Mouse (Mus musculus): ENCODE results near the gene Neurod6.
A peak's percentile ranks its signal among the peaks of the same experiment; 100 is the strongest.
"Not testable (repeated sequence)": the region's sequence is repeated elsewhere in the genome, so short reads cannot be mapped to it uniquely, and the experiment has no call there.

The Neurod6 gene

DNA sequence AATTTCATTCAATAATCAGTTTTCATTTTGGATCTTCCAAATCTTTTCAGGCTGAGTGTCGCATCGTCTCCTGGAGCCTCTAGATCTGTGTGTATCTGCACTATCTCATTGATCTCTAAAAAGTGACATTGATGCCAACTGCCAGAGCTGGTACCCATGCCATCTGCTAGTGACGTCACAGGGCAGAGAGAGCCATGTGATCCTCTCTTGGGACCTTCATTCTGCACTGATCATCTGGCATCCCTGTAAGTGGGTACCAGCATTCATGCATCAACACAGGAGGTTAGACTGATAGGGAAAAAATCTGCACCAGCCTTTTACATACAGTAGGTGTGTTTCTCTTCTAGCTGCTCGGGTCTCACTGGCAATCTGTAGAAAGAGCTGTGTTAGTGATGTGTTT, at the start of gene Neurod6:
Neurod6 (minus strand) TSS at position 290 of the 400 bp plus-strand sequence.
- no peak for DNase-seq (ENCODE audit: low spot score in 2 of 2)

DNA sequence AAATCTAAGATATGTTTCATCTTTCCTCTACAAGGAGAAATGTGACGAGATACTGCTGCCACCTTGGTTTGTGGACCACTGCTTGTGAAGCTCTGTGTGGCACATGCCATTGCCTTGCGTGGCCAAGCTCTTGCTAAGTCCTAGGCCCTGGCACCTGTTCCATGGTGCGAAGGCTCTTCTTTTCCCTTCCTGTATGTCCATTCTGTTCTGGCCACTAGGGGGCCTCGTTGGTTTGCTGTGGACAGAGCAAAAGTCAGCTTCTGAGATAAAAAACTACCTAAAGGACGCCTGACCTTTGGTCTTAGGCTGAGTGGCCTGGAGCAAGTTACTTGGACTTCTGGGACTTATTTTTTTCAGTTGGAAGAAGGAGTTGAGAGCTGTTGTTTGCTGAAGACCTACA, 36.1 kb upstream of the Neurod6 start:
- DNase-seq (ENCODE audit: low spot score in 2 of 2) = peak; percentile 33 to 57

DNA sequence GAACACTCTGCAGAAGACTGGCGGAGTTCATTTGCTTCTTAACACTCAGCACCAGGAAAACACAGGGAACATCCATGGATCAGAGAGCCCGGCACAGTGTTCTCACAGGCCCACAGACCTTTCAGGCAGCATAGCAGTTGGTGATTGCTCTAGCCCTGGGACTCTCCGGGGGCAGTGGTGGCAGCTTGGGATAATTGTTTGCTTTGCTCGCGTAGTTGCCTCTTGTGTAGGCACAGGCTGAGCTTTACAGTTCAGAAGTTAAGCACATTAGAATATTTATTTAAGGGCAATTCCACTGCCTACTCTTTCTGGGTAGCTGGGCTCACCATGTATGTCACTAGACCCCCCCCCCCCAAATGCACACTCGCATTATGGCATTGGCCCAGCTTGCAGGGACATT, 34.4 kb upstream of the Neurod6 start:
- DNase-seq (ENCODE audit: low spot score in 2 of 2) = no peak

DNA sequence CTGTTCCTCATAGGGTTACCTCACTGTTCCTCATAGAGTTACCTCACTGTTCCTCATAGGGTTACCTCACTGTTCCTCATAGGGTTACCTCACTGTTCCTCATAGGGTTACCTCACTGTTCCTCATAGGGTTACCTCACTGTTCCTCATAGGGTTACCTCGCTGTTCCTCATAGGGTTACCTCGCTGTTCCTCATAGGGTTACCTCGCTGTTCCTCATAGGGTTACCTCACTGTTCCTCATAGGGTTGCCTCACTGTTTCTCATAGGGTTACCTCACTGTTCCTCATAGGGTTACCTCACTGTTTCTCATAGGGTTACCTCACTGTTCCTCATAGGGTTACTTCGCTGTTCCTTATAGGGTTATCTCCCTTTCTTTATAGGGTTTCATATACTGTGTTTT, 29.9 kb upstream of the Neurod6 start:
- not testable (repeated sequence) for DNase-seq (ENCODE audit: low spot score in 2 of 2)

DNA sequence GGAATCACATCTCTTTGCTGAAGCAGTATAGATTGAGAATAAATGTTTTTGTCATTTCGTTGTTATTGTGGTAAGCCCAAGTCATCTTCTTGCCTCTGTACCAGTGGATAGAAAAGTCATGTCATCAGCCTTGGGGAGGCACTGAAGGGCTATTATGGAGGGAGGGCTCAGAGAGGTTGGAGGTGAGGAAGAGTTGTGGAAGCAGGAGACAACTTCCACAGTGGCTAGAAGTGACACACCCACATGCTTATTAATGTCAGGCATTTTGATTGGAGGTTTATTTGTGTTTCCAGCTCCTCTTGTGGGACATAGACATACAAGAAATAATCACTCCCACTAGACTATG, 23.7 kb upstream of the Neurod6 start:
- no peak for DNase-seq (ENCODE audit: low spot score in 2 of 2)

DNA sequence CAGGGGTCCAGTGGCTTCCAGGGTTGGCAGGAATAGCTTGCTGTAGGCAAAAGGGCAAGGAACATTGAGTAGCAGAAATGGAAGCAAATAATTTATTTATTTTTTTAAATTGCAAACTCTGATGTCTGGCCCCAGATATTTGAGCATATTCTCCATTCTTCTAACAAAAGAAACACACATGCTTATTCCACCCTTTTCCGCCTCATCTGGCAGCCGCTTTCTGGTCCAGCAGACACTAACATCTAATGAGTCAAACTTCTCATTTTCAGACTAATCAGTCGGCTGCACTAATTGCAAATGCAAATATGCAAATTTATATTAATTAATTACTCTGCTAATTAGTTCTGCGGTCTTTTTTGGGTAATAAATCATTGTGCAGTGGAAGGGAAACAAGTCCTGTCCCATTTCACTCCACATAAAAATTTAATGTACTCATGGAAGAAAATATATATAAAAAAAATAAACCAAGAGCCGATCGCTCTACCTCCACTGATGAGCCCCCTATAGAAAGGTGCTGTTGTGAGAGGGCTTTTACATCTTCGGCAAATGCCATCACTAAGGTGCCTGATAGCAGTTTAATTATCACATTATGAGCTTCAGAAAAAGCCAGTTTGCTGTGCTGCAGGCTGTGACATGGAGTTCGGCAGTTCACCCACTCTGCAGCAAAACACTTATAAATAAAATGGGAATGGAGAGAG, 23.1 kb upstream of the Neurod6 start:
- DNase-seq (ENCODE audit: low spot score in 2 of 2) = no peak

DNA sequence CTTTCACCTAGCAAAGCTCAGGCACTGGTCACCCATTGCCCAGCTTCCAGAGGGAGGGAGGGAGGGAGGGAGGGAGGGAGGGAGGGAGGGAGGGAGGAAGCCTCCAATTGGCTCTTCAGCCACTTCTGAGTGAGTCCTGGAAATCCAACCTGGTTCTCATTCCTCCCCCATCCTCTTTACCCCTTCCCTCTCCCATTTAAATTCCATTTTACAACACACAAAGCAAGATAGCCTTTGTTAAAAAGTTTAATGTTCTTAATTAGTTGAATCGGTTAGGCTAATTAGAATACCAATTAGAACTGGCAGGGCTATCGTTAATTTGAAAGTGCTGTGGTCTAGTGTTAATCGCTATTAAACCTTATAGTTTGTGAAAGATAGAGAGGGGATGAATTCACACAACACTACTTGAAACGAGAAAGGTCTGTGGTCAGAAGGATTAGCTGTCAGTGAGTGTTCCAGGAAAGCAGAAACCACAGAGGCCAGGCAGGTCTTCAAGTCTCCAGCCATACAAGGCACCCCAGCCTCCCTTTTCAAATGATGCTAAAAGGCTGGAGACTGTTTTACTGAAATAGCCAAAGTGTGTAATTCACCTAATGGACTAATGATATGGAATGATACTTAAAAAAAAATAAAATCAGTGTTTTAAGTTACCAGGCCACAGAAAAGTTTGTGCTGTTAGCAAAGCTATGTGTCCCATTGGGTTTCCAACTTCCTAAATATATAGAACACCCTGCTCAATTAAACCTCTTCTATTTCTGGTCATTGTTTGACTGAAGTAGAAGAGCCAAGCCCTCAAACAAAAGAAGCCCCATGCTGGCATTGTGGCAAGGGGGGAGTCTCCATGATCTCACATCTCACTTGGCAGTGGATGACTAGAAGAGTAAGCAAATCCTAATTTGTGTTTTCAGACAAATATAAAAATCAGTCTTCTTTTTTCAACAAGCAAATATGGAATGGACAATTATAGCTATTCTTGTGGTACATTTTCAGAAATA, 19.6 kb upstream of the Neurod6 start:
- DNase-seq (ENCODE audit: low spot score in 2 of 2) = no peak

DNA sequence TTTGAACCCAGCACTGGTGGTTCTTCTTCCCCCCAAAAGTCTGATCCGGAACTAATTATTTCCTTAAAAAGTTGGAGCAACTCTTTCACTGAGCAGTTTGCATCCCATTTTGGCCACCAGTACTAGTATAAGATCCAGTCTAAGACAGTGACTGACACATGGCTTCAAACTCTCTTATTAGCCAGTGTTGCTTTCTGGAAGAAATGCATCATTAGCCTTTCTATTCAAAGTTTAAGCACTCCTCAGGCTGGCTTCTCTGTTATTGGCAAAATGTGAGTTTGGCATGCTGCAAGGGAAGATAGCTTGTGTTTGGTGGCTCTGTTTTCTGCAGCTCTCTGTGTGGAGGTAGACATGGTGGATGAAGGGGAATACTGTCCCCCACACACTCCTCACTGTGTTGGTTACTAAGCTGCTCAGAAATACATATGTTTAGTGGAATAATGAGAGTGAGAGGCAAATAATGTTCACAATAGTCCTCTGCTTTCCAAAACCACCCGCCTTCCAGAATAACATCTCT, 9.0 kb upstream of the Neurod6 start:
- DNase-seq (ENCODE audit: low spot score in 2 of 2) = no peak

DNA sequence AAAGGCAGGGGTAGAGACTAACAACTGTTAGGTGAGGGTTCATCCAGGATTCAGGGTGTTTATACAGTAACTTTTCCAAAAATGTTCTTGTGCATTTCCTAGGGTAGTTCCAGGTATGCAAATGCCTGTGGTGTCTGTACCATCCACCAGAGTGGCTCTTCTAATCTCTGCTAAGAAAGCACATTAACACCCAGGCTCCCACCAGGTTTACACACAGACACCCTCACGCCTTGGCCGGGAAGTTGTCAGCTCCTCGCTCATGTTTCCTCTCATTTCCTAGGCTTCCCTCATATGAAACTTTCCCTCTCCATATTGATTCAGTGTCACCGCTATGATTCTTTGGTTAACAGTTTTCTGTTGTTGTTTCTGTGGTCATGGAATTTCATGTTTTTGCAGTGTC, 2.4 kb upstream of the Neurod6 start:
- no peak for DNase-seq (ENCODE audit: low spot score in 2 of 2)

DNA sequence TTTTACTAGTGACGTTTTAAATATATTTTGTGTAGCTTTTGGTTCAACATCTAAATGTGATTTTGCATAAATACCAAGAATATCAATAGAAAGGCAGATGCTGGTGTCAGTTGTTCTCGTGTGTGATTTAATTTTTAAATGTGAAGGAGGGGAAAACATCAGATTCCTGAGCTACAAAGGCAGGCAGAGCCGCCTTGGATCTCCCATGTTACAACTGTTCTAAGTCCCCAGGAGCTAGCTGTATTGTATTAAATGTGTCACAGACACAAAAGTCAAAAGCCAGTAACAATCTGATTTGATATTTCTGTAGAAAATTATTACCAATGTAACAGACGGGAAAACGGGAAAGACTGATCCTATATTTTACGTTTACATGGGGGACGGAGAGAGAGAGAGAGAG, 1.8 kb upstream of the Neurod6 start:
- no peak for DNase-seq (ENCODE audit: low spot score in 2 of 2)

DNA sequence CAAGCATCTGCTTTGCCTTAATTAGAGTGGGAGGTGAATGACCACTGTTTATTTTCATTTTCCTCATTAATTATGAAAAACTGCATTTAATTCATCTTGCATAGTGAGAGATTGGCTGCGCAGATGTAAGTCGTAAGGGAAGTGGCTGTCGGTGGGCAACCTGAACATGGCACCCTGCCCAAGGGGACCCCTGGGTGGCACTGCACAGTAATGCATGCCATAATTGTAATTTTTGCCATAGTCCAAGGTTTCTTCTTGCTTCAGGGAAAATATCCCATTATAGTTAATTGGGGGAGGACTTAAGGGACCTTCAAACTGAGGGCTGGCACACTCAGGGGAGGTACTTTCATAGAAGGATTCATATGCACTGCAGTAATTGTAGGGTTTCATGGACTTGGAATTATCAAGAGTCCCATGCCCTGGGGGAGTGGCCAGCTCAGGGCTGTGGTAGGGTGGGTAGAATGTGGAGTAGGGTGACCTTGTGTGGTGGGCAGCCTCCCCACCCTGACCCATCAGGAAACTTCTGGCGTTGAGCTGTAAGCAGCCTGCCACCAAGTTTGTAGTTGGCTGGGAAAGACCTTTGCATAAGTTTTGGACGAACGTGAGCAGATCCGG, 2.4 kb downstream of the Neurod6 start:
- DNase-seq (ENCODE audit: low spot score in 2 of 2) = no peak

DNA sequence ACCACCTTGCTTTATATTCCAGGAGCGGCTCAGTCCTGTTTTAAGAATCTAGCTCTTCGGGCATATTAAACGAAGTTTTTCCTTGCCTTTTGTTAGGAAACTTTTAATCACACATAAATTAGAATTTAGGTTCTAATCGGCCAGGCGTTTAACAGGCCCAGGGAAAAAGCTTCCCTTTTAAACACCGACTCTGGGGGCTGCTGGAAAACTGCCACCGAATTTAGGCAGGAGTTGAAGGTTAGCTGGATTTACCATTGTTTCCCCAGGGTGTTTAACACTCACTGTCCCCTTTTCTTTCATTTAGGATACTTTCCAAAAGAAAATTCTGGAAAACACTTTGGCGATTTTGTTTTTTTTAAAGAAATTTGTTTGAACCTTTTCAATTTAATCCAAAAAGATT, 3.7 kb downstream of the Neurod6 start:
- no peak for DNase-seq (ENCODE audit: low spot score in 2 of 2)

DNA sequence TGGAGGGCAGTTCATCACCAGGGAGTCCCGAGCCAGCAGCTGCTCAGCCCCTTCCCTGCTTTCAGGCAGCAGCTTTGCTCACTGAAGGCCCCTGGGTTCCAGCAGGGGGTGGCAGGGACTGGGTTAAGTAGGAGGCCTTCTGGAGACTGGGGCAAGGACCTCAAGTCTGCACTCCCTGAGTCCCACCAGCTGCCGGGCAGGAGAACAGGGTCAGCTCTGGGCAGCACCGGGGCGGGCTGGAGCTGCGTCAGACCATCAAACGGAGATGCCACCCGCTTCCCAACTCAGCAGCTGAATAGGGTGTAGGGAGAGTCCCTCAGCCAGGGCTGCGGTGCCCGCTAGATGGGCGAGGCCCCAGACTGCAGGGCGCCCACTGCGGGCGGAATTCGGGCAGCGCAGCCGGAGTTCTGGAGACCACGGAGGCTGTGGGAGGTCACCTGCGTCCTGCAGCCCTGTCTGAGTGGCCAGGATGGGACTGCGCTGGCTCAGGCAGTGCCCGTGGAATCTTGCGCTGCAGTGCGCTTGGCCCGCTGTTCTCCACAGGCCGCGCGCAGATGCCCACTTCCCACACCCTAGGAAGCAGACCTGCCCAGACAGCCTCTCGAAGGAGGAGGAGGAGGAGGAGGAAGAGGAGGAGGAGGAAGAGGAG, 4.3 kb downstream of the Neurod6 start:
- no peak for DNase-seq (ENCODE audit: low spot score in 2 of 2)

DNA sequence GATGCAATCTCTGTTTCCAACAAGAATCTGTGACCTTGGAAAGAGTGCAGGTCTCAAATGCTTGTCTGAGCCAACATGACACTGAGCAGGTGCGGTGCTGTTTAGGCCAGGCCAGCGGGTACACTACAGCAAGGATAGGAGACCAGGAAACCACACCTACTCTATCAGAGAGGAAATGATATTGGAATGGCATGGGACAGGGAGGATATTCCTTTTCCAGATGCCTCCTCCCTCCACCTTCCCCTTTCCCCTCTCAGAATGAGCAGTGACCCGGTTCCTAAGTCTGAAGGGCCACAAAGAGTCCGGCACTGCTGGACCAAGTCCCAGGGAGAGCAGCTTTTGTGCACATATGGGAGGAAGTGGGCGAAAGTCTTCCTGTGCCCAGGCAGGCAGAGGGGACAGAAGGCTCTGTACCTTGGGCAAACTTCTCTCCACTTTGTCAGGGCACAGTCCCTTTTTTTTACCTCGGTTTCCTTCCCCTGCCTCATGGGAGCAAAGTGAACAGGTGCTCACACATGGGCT, 4.9 kb downstream of the Neurod6 start:
- DNase-seq (ENCODE audit: low spot score in 2 of 2) = no peak

DNA sequence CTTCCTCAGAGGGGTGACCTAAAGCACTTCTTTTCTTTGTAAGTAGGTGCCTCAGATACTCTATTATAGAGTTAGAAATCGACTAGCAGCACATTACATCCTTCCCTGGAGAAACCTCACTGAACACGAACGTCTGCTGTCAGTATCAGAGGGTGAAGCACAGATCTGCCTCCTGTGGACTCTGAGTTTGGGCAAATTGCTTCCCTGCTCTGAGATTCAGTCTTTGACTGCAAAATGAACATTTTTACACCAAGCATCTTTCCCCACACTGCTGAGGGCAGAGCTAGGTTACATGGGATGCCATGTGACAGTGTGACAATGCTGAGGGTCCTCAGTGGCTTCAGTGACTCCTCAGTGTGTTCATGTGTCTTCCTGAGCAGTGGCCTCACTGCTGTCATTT, 13.3 kb downstream of the Neurod6 start:
- no peak for DNase-seq (ENCODE audit: low spot score in 2 of 2)

DNA sequence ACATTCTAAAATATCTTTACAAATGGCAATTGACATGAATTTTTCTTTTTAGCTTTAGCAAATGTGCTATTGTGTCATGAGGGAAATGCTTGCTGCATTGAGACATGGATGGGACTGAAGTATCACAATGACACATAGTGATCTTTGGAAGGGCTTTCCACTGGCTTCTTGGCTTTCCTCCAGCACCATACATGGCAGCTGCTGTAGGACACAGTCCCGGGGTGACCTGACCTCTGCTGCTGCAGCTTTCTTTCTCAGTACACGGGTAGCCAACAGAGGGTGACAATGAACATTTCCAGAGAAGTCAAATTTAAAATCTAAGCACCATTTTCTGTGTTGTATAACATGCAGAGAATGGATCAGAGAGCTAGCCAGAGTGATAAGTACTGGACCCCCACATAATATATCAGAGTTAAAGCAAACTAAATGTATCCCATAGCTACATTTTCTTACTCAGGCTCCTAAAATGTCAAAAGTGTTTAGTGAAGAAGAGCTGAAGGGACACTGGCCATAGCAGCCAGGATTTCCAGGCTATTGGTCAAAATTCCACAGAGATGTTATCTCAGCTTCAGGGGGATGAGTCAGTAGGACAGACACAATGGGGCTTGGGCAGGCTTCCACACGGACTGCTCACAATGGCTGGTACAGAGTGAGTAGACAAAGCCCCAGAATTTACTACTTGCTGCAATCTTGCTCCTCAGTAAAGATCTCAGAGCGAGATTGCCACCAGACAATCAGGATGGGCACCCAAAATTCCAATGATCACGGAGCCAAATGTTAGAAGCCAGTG, 19.7 kb downstream of the Neurod6 start:
- DNase-seq (ENCODE audit: low spot score in 2 of 2) = no peak

DNA sequence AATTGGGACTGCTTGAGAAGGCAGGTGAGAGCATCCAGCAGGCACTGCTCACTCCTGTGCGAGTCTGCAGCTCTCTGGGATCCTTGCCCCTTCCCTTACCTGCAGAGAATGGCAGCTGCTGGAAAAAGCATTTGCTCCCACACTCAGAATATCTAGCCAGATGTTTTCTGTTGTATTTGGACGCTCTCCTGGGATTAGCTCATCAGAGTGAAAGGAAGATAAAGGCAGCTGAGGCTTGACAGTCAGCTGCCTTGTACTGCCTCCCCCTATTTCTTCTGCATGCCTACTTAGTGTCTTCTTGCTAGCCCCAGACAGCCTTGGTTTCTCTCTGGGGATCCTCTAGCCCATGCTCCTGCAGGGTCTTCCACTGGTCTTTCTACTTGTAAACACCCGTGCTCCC, 31.1 kb downstream of the Neurod6 start:
- no peak for DNase-seq (ENCODE audit: low spot score in 2 of 2)

DNA sequence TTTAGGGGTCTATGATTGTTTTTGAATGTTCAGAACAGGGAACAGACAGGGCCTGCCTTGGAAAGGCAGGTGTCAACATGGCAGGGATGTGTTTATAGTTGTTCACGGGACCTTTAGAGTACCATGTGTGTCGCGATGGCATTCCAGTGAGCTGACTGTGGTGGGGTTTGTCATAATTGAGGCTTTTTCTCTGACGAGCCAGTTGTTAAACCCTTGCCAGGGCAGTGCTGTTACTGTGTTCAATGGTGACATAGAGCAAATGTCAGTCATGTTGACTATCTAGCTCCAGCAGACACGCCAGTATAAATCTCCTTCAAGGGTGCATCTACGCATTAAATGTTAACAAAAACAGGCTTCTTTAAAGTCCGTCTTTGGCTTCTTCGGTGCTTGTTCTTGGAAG, 31.5 kb downstream of the Neurod6 start:
- no peak for DNase-seq (ENCODE audit: low spot score in 2 of 2)

DNA sequence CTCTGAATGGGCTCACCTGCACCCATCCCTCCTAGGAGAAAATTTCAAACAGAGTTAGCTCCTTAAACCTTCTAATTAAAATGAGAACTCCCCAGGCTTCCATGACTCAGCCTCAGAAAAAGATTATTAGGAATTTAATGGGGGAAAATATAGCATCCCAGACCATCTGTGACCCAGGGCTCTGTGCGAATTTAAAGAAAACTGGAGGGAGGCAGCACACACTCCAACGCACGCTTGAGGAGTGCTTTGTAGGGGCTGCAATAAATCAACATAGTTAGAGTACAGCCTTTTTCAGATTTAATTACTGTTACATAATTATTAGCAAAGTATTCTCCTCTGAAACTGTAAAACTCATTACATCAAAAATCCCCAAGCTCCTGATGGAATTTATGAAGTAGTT, 32.2 kb downstream of the Neurod6 start:
- DNase-seq (ENCODE audit: low spot score in 2 of 2) = no peak

DNA sequence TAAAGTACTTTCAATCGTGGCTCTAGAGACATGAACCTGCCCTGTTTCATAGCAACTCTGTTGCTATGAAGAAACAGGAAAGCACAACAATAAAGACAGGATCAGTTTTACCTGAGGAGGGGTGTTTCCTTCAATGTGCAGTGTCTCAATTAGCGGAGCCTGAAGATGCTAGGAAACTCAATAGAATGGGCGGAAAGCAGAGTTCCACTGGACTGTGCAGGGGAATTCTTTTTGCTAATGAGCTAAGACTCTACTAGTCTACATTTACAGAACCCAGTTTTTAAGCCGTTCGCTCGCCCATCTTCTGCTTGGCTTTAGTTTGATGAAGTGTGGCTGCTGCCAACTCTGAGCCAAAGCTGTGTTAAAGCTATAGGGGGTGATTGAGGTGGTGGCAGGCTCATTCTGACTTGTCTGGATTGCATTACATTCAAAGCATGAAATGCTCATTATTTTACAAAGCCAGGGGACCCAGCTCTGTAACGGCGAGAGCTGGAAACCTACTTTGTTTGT, 33.2 kb downstream of the Neurod6 start:
- DNase-seq (ENCODE audit: low spot score in 2 of 2) = no peak
